Mouse (Mus musculus): ENCODE measurements around the gene Sema4f.

The Sema4f gene

DNA sequence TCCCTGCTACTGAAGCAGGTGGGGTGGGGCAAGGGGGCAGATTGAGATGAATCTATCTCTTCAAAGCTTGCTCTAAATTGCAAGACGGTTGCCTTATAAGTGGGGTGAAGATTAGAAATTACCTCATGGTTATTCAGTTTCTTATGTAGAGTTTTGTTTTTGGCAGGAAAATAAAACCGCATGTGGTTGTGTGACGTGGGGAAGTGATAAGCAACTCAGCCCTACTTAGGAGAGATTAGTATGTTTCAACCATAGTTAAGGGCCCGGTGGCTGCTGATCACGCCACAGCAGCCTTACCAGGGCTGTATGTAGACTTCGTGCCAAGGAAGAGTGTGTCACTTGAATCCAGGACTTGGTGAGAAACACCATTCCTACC, 67.2 kb downstream of the Sema4f start:
- CTCF ChIA-PET = no interaction called here

DNA sequence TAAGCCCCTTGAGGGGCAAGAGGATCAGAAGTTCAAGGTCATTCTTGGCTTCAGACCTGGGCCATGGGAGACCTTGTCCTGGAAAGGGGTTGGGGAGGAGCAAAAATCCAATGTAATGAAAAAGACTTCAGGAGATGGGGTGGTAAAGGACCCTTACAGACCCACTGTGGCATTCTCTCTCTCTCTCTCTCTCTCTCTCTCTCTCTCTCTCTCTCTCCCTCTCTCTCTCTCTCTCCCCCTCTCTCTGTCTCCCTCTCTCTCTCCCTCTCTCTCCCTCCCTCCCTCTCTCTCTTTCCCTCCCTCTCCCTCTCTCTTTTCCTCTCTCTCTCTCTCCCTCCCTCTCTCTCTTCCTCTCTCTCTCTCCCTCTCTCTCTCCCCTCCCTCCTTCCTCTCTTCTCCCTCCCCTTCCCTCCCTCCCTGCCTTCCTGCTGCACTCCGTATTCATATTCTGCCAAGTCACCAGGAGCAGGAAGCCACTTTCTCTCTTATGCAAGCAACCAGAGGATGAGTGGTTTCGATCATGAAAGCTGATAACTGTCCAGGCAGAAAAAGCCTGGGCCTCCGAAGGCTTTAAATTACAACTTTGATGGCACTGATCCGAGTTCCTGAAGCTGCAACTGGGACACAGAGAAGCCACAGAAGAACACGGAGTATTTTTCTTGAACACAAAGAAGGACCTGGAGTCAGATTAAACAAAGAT, 67.8 kb downstream of the Sema4f start:
- CTCF ChIA-PET = no interaction called here

DNA sequence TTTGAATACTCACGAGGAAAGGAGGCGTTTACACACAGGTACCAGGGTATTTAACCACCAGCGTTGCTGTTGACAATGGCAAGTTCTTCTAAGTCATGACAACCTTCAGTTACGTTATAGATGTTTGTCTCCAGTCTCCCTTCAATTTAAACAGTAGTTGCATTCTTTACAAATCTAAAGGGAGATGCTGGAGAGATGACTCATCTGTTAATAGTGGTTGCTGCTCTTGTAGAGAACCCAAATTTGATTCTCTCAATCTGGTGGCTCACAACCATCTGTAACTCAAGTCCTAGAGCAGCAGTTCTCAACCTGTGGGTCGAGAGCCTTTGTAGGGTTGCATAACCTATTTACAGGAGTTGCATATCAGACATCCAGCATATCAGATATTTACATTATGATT, 71.1 kb downstream of the Sema4f start:
- CTCF ChIA-PET = no interaction called here

DNA sequence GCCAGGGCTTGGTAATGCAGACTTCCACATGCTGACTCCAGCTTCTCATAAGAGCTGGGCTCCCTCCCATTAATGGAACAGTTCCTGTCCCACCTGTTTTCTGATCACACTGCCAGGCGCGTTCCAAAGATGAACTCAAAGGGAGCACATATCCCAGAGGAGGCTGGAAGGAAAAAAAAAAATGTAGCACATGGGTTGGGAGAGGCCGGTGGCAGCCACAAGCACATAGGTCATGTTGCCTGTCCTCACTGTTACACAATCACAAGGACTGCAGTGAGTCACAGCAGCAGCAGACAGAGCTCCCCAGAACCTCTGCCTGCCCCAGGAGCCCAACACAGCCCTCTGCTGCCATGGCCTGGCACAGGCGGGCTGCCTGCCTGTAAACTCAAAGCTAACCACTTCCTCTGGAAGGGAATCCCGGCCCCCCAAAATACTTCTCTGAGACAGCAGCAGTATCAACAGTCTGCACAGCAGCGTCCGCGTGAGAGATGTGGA, 76.1 kb downstream of the Sema4f start:
- CTCF ChIA-PET = no interaction called here

DNA sequence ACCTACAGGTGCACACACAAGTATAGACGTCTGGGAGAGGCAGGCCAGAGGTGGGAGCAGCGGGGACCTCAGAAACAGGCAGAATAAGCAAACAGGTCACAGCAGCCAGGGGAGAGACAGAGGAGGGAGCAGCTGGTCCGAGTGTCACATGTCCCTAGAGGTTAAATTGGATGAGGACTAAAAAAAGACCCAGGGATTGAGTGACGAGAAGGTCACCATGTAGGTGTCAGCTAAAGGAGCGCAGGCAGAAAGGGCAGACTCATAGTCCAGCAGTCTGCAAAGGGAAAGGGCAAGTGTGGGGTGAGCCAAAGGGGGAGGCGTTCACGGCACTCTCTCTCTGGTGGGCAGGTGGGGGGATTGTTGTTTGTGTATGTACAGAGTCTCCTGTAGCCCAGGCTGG, 77.1 kb downstream of the Sema4f start:
- CTCF ChIA-PET = no interaction called here

DNA sequence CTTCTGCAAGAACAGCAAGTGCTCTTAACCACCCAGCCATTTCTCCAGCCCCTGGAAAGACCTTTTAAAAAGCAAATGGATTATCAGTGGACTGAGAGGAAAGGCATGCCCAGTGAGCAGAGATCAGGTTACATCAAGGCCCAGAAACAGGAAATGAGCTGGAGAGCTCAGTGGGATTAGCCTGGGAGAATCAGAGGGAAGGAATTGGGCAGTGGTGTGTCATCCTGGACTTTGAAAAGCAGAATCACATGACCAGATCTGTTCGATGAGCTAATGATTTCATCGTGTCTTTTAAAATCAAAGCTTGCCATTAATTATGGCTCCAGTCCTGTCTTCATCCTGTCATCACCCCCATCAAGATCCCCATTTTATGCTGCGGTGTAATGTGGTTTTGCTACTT, 77.5 kb downstream of the Sema4f start:
- CTCF ChIA-PET = no interaction called here
